Mouse (Mus musculus): ENCODE measurements around the gene Olfr1426. TPM values are rescaled to one million over a fixed set of nuclear protein-coding genes. Genes with fewer than 3 reads are reported as not detected.

Olfr1426 gene
- polyA plus RNA-seq, 1 experiment from 2014 or later: not detected

DNA sequence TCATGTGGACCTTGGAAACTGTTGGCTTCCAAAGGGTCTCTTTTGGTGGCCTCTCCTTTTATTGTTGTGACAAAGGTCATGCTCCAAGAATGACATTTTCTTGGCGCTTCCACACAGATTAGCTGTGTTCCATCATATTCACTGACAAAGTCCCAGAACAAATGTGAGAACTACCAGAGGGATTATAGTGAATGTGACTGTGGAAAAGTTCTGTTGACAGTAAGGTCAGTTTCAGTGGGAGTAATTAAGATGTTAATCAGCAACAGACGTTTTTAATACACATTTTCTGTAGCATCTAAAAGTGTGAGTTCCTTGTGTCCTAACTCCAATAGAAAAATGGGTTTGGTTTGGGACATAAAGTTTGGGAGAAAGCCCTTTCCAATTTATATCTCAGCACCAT, 50.6 kb downstream of the Olfr1426 start, which contains the start of gene Olfr1423:
Gene Olfr1423 (minus strand): TSS at position 101 of the 400 bp plus-strand sequence.
- no peak for ATAC-seq (replicated peaks)
- H3K4me2 ChIP-seq: no peak within 1 kb of the TSS
- no peak within 1 kb of the TSS for H3K9ac ChIP-seq
- no peaks in the 10 kb centered on the region for H3K9me3 ChIP-seq
- no peaks in the 10 kb centered on the region for H3K36me3 ChIP-seq (replicated peaks)
- no peak within 1 kb of the TSS for H3K27ac ChIP-seq
- H3K4me3 ChIP-seq: no peak within 1 kb of the TSS
- no peaks in the 10 kb centered on the region for H3K4me1 ChIP-seq
- H3K27me3 ChIP-seq (replicated peaks): no peaks in the 10 kb centered on the region
- WGBS: 62% methylated on average over 2 of the region's 2 CpGs

DNA sequence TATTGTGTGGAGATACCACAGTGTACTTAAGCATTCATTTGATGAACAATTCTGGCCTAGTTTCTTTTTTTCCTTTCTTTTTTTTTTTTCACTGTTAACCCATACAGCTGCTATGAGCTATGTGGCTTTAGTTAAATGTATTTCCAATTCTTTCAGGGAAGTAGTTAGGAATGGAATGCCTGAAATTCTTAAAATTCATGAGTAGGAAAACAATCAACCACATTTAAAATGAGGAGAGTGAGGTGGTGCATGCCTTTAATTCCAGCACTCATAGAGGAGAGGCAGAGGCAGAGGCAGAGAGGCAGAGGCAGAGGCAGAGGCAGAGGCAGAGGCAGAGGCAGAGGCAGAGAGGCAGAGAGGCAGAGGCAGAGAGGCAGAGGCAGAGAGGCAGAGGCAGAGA, 54.1 kb downstream of the Olfr1426 start:
- H3K4me1 ChIP-seq: no peaks in the 10 kb centered on the region
- H3K36me3 ChIP-seq (replicated peaks): no peaks in the 10 kb centered on the region
- H3K27ac ChIP-seq: no peak overlapping the region
- no peak overlapping the region for H3K9ac ChIP-seq
- no peak overlapping the region for H3K4me3 ChIP-seq
- H3K9me3 ChIP-seq: no peaks in the 10 kb centered on the region
- H3K4me2 ChIP-seq: no peak overlapping the region
- H3K27me3 ChIP-seq (replicated peaks): no peaks in the 10 kb centered on the region
- ATAC-seq (replicated peaks): no peak

Other genes starting within 250 kb of the Olfr1426 start
- not detected in 2 replicates for gene Olfr1418, start 230.9 kb downstream of the Olfr1426 start, polyA plus RNA-seq (2015; fragmentation: Nextera tagmentation; extraction: Ambion mirVana)
- gene Olfr1419, start 216.9 kb downstream of the Olfr1426 start, polyA plus RNA-seq (2015; fragmentation: Nextera tagmentation; extraction: Ambion mirVana): 0.05 TPM in 1 of 2 replicates, not detected in the other
- gene Olfr1420, start 205.4 kb downstream of the Olfr1426 start, polyA plus RNA-seq (2015; fragmentation: Nextera tagmentation; extraction: Ambion mirVana): 0.08 TPM in 1 of 2 replicates, not detected in the other
- gene Patl1, start 179.6 kb downstream of the Olfr1426 start, polyA plus RNA-seq (2015; fragmentation: Nextera tagmentation; extraction: Ambion mirVana): 17.5 and 19.1 TPM in 2 replicates
- 3.9 and 4.0 TPM in 2 replicates for gene Osbp, start 126.1 kb downstream of the Olfr1426 start, polyA plus RNA-seq (2015; fragmentation: Nextera tagmentation; extraction: Ambion mirVana)
- gene Olfr1423, start 50.7 kb downstream of the Olfr1426 start, polyA plus RNA-seq (2015; fragmentation: Nextera tagmentation; extraction: Ambion mirVana): not detected in 2 replicates
- not detected in 2 replicates for gene Olfr1424, start 29.3 kb downstream of the Olfr1426 start, polyA plus RNA-seq (2015; fragmentation: Nextera tagmentation; extraction: Ambion mirVana)
- gene Olfr1425, start 14.3 kb downstream of the Olfr1426 start, polyA plus RNA-seq (2015; fragmentation: Nextera tagmentation; extraction: Ambion mirVana): not detected in 2 replicates
- gene Olfr1427, start 11.3 kb upstream of the Olfr1426 start, polyA plus RNA-seq (2015; fragmentation: Nextera tagmentation; extraction: Ambion mirVana): not detected in 2 replicates
- not detected in 2 replicates for gene Olfr1428, start 23.9 kb upstream of the Olfr1426 start, polyA plus RNA-seq (2015; fragmentation: Nextera tagmentation; extraction: Ambion mirVana)
- gene Olfr76, start 31.2 kb upstream of the Olfr1426 start, polyA plus RNA-seq (2015; fragmentation: Nextera tagmentation; extraction: Ambion mirVana): not detected in 2 replicates
- gene Olfr1555-ps1, start 78.1 kb upstream of the Olfr1426 start, polyA plus RNA-seq (2015; fragmentation: Nextera tagmentation; extraction: Ambion mirVana): not detected in 2 replicates
- gene Olfr1431, start 108.6 kb upstream of the Olfr1426 start, polyA plus RNA-seq (2015; fragmentation: Nextera tagmentation; extraction: Ambion mirVana): not detected in 2 replicates
- not detected in 2 replicates for gene Olfr1432, start 140.6 kb upstream of the Olfr1426 start, polyA plus RNA-seq (2015; fragmentation: Nextera tagmentation; extraction: Ambion mirVana)
- gene Olfr262, start 149.6 kb upstream of the Olfr1426 start, polyA plus RNA-seq (2015; fragmentation: Nextera tagmentation; extraction: Ambion mirVana): not detected in 2 replicates
- gene Olfr235, start 169.0 kb upstream of the Olfr1426 start, polyA plus RNA-seq (2015; fragmentation: Nextera tagmentation; extraction: Ambion mirVana): not detected in 2 replicates
- not detected in 2 replicates for gene Olfr1434, start 187.8 kb upstream of the Olfr1426 start, polyA plus RNA-seq (2015; fragmentation: Nextera tagmentation; extraction: Ambion mirVana)
- gene Olfr1436, start 207.1 kb upstream of the Olfr1426 start, polyA plus RNA-seq (2015; fragmentation: Nextera tagmentation; extraction: Ambion mirVana): not detected in 2 replicates
- gene Olfr1437, start 233.1 kb upstream of the Olfr1426 start, polyA plus RNA-seq (2015; fragmentation: Nextera tagmentation; extraction: Ambion mirVana): not detected in 2 replicates
- gene Olfr1438-ps1, start 243.9 kb upstream of the Olfr1426 start, polyA plus RNA-seq (2015; fragmentation: Nextera tagmentation; extraction: Ambion mirVana): not detected in 2 replicates